Mouse (Mus musculus): Measurements from ENCODE around the gene Glod5. TPM values are rescaled to one million over a fixed set of nuclear protein-coding genes. Genes with fewer than 3 reads are reported as not detected.

Glod5 gene
- polyA plus RNA-seq (2012; rRNA removed): 4.9 and 5.1 TPM in 2 replicates

DNA sequence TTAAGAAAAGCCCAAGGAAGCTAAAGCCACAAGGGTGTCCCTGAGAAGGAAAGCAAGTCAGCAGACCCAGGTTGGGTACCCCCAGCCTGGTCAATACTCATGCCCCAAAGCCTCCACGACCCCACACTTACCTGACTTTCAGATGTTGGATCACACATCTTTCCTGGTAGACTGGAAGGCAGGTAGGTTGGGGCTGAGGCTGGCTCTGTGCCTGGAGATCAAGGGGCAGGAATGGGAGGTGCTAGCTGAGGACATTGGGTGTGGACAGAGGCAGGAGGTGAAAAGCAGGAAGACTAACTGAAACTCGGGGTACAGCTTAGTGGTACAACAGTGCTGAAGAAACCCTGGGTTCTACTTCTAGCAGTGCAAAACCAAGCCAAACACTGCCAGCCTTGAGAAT lies at the start of gene Glod5:
Gene Glod5, minus strand, starts transcription at position 207 of the 400 bp plus-strand sequence.

DNA sequence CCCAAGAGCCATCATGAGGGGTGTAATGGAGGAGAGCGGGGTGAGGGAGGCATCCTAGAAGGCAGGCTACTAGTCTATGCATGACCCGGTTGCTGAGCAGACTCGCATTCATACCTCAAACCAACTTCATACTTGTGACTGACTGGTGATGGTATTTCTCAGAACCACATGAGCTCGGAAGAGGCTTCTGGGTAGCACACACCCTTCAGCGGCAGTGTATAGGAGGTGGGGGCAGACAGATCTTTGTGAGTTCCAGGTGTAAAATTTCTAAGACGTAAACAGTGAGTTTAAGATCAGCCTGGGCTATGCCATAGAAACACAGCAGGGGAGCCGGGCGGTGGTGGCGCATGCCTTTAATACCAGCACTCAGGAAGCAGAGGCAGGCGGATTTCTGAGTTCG lies 40.4 kb downstream of the Glod5 start, which contains the start of gene Gata1:
Gene Gata1, minus strand, starts transcription at position 180 of the 400 bp plus-strand sequence.

Other genes with a start within 250 kb of the Glod5 start
- 18.9 and 22.6 TPM in 2 replicates for gene Gripap1, start 228.7 kb downstream of the Glod5 start, polyA plus RNA-seq (2012; rRNA removed)
- 1.8 and 2.2 TPM in 2 replicates for gene Kcnd1, start 196.2 kb downstream of the Glod5 start, polyA plus RNA-seq (2012; rRNA removed)
- 36.1 and 38.3 TPM in 2 replicates for gene Otud5, start 177.1 kb downstream of the Glod5 start, polyA plus RNA-seq (2012; rRNA removed)
- gene Pim2, start 140.2 kb downstream of the Glod5 start, polyA plus RNA-seq (2012; rRNA removed): 10.7 and 13.5 TPM in 2 replicates
- 260 and 397 TPM in 2 replicates for gene Slc35a2, start 134.5 kb downstream of the Glod5 start, polyA plus RNA-seq (2012; rRNA removed)
- gene Pqbp1, start 119.2 kb downstream of the Glod5 start, polyA plus RNA-seq (2012; rRNA removed): 31.5 and 39.6 TPM in 2 replicates
- 45.5 and 51.4 TPM in 2 replicates for gene Timm17b, start 119.1 kb downstream of the Glod5 start, polyA plus RNA-seq (2012; rRNA removed)
- not detected in 2 replicates for gene Gm10491, start 110.7 kb downstream of the Glod5 start, polyA plus RNA-seq (2012; rRNA removed)
- not detected in 2 replicates for gene Gm10490, start 109.0 kb downstream of the Glod5 start, polyA plus RNA-seq (2012; rRNA removed)
- 32.0 and 41.2 TPM in 2 replicates for gene Pcsk1n, start 98.7 kb downstream of the Glod5 start, polyA plus RNA-seq (2012; rRNA removed)
- gene Eras, start 89.9 kb downstream of the Glod5 start, polyA plus RNA-seq (2012; rRNA removed): not detected in 2 replicates
- gene Hdac6, start 70.6 kb downstream of the Glod5 start, polyA plus RNA-seq (2012; rRNA removed): 16.6 and 20.2 TPM in 2 replicates
- 0.06 and 0.09 TPM in 2 replicates for gene Gata1, start 40.4 kb downstream of the Glod5 start, polyA plus RNA-seq (2012; rRNA removed)
- 7.7 and 8.1 TPM in 2 replicates for gene Suv39h1, start 56.3 kb upstream of the Glod5 start, polyA plus RNA-seq (2012; rRNA removed)
- gene Was, start 72.0 kb upstream of the Glod5 start, polyA plus RNA-seq (2012; rRNA removed): 2.6 and 2.7 TPM in 2 replicates
- 146 and 200 TPM in 2 replicates for gene Wdr13, start 114.4 kb upstream of the Glod5 start, polyA plus RNA-seq (2012; rRNA removed)
- 41.9 and 42.6 TPM in 2 replicates for gene Rbm3, start 127.4 kb upstream of the Glod5 start, polyA plus RNA-seq (2012; rRNA removed)
- gene Tbc1d25, start 157.7 kb upstream of the Glod5 start, polyA plus RNA-seq (2012; rRNA removed): 15.6 and 16.3 TPM in 2 replicates
- gene Ebp, start 175.0 kb upstream of the Glod5 start, polyA plus RNA-seq (2012; rRNA removed): 183 and 188 TPM in 2 replicates
- 16.7 and 21.7 TPM in 2 replicates for gene Porcn, start 188.0 kb upstream of the Glod5 start, polyA plus RNA-seq (2012; rRNA removed)
- 23.8 and 24.9 TPM in 2 replicates for gene Ftsj1, start 233.9 kb upstream of the Glod5 start, polyA plus RNA-seq (2012; rRNA removed)